Mouse (Mus musculus) kidney, adult 2 months (tissue): Measurements from ENCODE around the gene Creb5.

ENCODE experiments used
- CTCF ChIP-seq: fragments of 200-500 bp; conservative IDR thresholded peaks from 2 replicates; pipeline ENCODE4 v1.5.1; 2011; ENCODE audit warnings: low read depth, mild to moderate bottlenecking, control low read depth, low read length, moderate library complexity, mixed read lengths; ENCODE audit not compliant: insufficient read depth, insufficient read length
- POLR2A ChIP-seq: fragments of 200-500 bp; IDR thresholded peaks from one replicate; pipeline ENCODE4 v1.6.1; 2011; ENCODE audit warnings: low read depth, low read length, control low read depth

- no peak for TF ChIP-seq CTCF
- no peak for TF ChIP-seq POLR2A
Measured at GRCm38 (mm10) chr6:53356328-53356727, 69.3 kb downstream of the Creb5 start.
